Mouse (Mus musculus): ENCODE measurements around the gene Tbc1d1. TPM values are rescaled to one million over a fixed set of nuclear protein-coding genes. Genes with fewer than 3 reads are reported as not detected.

Gene Tbc1d1
- polyA plus RNA-seq, 1 experiment from 2014 or later = 33.4 TPM

- Histone ChIP-seq H3K4me1 (ENCODE audit: control insufficient read depth in 2 of 2, insufficient read depth in 2 of 2, low read length in 2 of 2) (no peaks in the 10 kb centered on the region; a peak in 1 of 4 replicates), H3K27ac (replicated peaks in 1 of 2; ENCODE audit: control insufficient read depth in 1 of 2, insufficient read depth in 1 of 2, low read depth in 2 of 2, low read length in 2 of 2) (no peak overlapping the region), H3K4me2 (ENCODE audit: low read length) (no peak overlapping the region), H3K4me3 (ENCODE audit: control insufficient read depth in 1 of 2, insufficient read depth in 1 of 2, low read depth in 1 of 2, low read length in 2 of 2) (no peak overlapping the region), H3K9ac (ENCODE audit: low read length) (no peak overlapping the region), H3K27me3 (ENCODE audit: control insufficient read depth, insufficient read depth, low read length) (no peaks in the 10 kb centered on the region), H3K9me3 (ENCODE audit: control insufficient read depth, low read length) (no peaks in the 10 kb centered on the region), H3K36me3 (ENCODE audit: control insufficient read depth, insufficient read depth, low read length) (no peaks in the 10 kb centered on the region)
- ATAC-seq (ENCODE audit: insufficient number of reproducible peaks, insufficient read depth, low FRiP score, low read depth) = no peak
- 49% methylated on average over 3 of the region's 3 CpGs for WGBS
These were observed 50.3 kb downstream of the Tbc1d1 start for GRCm38 (mm10) chr5:64206431-64206830.

GRCm38 (mm10) chr5:64206875-64207274, 50.8 kb downstream of the Tbc1d1 start:
- no peak for ATAC-seq (ENCODE audit: insufficient number of reproducible peaks, insufficient read depth, low FRiP score, low read depth)
- Histone ChIP-seq H3K27me3 (ENCODE audit: control insufficient read depth, insufficient read depth, low read length) (no peaks in the 10 kb centered on the region), H3K36me3 (ENCODE audit: control insufficient read depth, insufficient read depth, low read length) (no peaks in the 10 kb centered on the region), H3K9ac (ENCODE audit: low read length) (no peak overlapping the region), H3K9me3 (ENCODE audit: control insufficient read depth, low read length) (no peaks in the 10 kb centered on the region), H3K27ac (replicated peaks in 1 of 2; ENCODE audit: control insufficient read depth in 1 of 2, insufficient read depth in 1 of 2, low read depth in 2 of 2, low read length in 2 of 2) (no peak overlapping the region), H3K4me3 (ENCODE audit: control insufficient read depth in 1 of 2, insufficient read depth in 1 of 2, low read depth in 1 of 2, low read length in 2 of 2) (no peak overlapping the region), H3K4me1 (ENCODE audit: control insufficient read depth in 2 of 2, insufficient read depth in 2 of 2, low read length in 2 of 2) (peaks cover 0 to under 1% of the 10 kb centered on the region in 2 experiments; a peak in 1 of 4 replicates), H3K4me2 (ENCODE audit: low read length) (no peak overlapping the region)
- WGBS = 47% methylated on average over 8 of the region's 8 CpGs

GRCm38 (mm10) chr5:64207800-64208199, 51.7 kb downstream of the Tbc1d1 start:
- Histone ChIP-seq H3K9me3 (ENCODE audit: control insufficient read depth, low read length) (no peaks in the 10 kb centered on the region), H3K27me3 (ENCODE audit: control insufficient read depth, insufficient read depth, low read length) (no peaks in the 10 kb centered on the region), H3K36me3 (ENCODE audit: control insufficient read depth, insufficient read depth, low read length) (no peaks in the 10 kb centered on the region), H3K27ac (replicated peaks in 1 of 2; ENCODE audit: control insufficient read depth in 1 of 2, insufficient read depth in 1 of 2, low read depth in 2 of 2, low read length in 2 of 2) (no peak overlapping the region), H3K9ac (ENCODE audit: low read length) (no peak overlapping the region), H3K4me1 (ENCODE audit: control insufficient read depth in 2 of 2, insufficient read depth in 2 of 2, low read length in 2 of 2) (peaks cover 0 to 3% of the 10 kb centered on the region in 2 experiments; a peak in 1 of 4 replicates), H3K4me2 (ENCODE audit: low read length) (no peak overlapping the region), H3K4me3 (ENCODE audit: control insufficient read depth in 1 of 2, insufficient read depth in 1 of 2, low read depth in 1 of 2, low read length in 2 of 2) (no peak overlapping the region)
- 94% methylated on average over 6 of the region's 6 CpGs for WGBS
- no peak for ATAC-seq (ENCODE audit: insufficient number of reproducible peaks, insufficient read depth, low FRiP score, low read depth)

- no peak for ATAC-seq (ENCODE audit: insufficient number of reproducible peaks, insufficient read depth, low FRiP score, low read depth)
- no peak overlapping the region for H3K9ac ChIP-seq (ENCODE audit: low read length)
- H3K9me3 ChIP-seq (ENCODE audit: control insufficient read depth, low read length) = no peaks in the 10 kb centered on the region
- WGBS = 80% methylated on average over 4 of the region's 4 CpGs
- H3K36me3 ChIP-seq (ENCODE audit: control insufficient read depth, insufficient read depth, low read length) = no peaks in the 10 kb centered on the region
- H3K4me3 ChIP-seq (ENCODE audit: control insufficient read depth in 1 of 2, insufficient read depth in 1 of 2, low read depth in 1 of 2, low read length in 2 of 2) = no peak overlapping the region
- H3K4me2 ChIP-seq (ENCODE audit: low read length) = no peak overlapping the region
- H3K4me1 ChIP-seq (ENCODE audit: control insufficient read depth in 2 of 2, insufficient read depth in 2 of 2, low read length in 2 of 2) = peaks cover 0 to 3% of the 10 kb centered on the region in 2 experiments; a peak in 1 of 4 replicates
- H3K27me3 ChIP-seq (ENCODE audit: control insufficient read depth, insufficient read depth, low read length) = no peaks in the 10 kb centered on the region
- no peak overlapping the region for H3K27ac ChIP-seq (replicated peaks in 1 of 2; ENCODE audit: control insufficient read depth in 1 of 2, insufficient read depth in 1 of 2, low read depth in 2 of 2, low read length in 2 of 2)
These were observed 54.7 kb downstream of the Tbc1d1 start for GRCm38 (mm10) chr5:64210817-64211216.

- Histone ChIP-seq H3K27me3 (ENCODE audit: control insufficient read depth, insufficient read depth, low read length) (no peaks in the 10 kb centered on the region), H3K9me3 (ENCODE audit: control insufficient read depth, low read length) (no peaks in the 10 kb centered on the region), H3K4me2 (ENCODE audit: low read length) (no peak overlapping the region), H3K36me3 (ENCODE audit: control insufficient read depth, insufficient read depth, low read length) (no peaks in the 10 kb centered on the region), H3K9ac (ENCODE audit: low read length) (no peak overlapping the region), H3K27ac (replicated peaks in 1 of 2; ENCODE audit: control insufficient read depth in 1 of 2, insufficient read depth in 1 of 2, low read depth in 2 of 2, low read length in 2 of 2) (no peak overlapping the region), H3K4me3 (ENCODE audit: control insufficient read depth in 1 of 2, insufficient read depth in 1 of 2, low read depth in 1 of 2, low read length in 2 of 2) (no peak overlapping the region), H3K4me1 (ENCODE audit: control insufficient read depth in 2 of 2, insufficient read depth in 2 of 2, low read length in 2 of 2) (peaks cover 0 to 3% of the 10 kb centered on the region in 2 experiments; a peak in 1 of 4 replicates)
- ATAC-seq (ENCODE audit: insufficient number of reproducible peaks, insufficient read depth, low FRiP score, low read depth) = no peak
- WGBS = 87% methylated on average over 7 of the region's 7 CpGs
These were observed 55.2 kb downstream of the Tbc1d1 start for GRCm38 (mm10) chr5:64211284-64211683.

- Histone ChIP-seq H3K4me3 (ENCODE audit: control insufficient read depth in 1 of 2, insufficient read depth in 1 of 2, low read depth in 1 of 2, low read length in 2 of 2) (no peak overlapping the region), H3K27me3 (ENCODE audit: control insufficient read depth, insufficient read depth, low read length) (no peaks in the 10 kb centered on the region), H3K4me2 (ENCODE audit: low read length) (no peak overlapping the region), H3K9ac (ENCODE audit: low read length) (no peak overlapping the region), H3K27ac (replicated peaks in 1 of 2; ENCODE audit: control insufficient read depth in 1 of 2, insufficient read depth in 1 of 2, low read depth in 2 of 2, low read length in 2 of 2) (no peak overlapping the region), H3K36me3 (ENCODE audit: control insufficient read depth, insufficient read depth, low read length) (no peaks in the 10 kb centered on the region), H3K9me3 (ENCODE audit: control insufficient read depth, low read length) (no peaks in the 10 kb centered on the region), H3K4me1 (ENCODE audit: control insufficient read depth in 2 of 2, insufficient read depth in 2 of 2, low read length in 2 of 2) (peaks cover 0 to 3% of the 10 kb centered on the region in 2 experiments; a peak in 1 of 4 replicates)
- 70% methylated on average over 5 of the region's 5 CpGs for WGBS
- no peak for ATAC-seq (ENCODE audit: insufficient number of reproducible peaks, insufficient read depth, low FRiP score, low read depth)
These were observed 56.1 kb downstream of the Tbc1d1 start for GRCm38 (mm10) chr5:64212206-64212605.

- Histone ChIP-seq H3K27me3 (ENCODE audit: control insufficient read depth, insufficient read depth, low read length) (no peaks in the 10 kb centered on the region), H3K27ac (replicated peaks in 1 of 2; ENCODE audit: control insufficient read depth in 1 of 2, insufficient read depth in 1 of 2, low read depth in 2 of 2, low read length in 2 of 2) (no peak overlapping the region), H3K36me3 (ENCODE audit: control insufficient read depth, insufficient read depth, low read length) (no peaks in the 10 kb centered on the region), H3K4me1 (ENCODE audit: control insufficient read depth in 2 of 2, insufficient read depth in 2 of 2, low read length in 2 of 2) (peaks cover 0 to 3% of the 10 kb centered on the region in 2 experiments; a peak in 1 of 4 replicates), H3K4me2 (ENCODE audit: low read length) (no peak overlapping the region), H3K4me3 (ENCODE audit: control insufficient read depth in 1 of 2, insufficient read depth in 1 of 2, low read depth in 1 of 2, low read length in 2 of 2) (no peak overlapping the region), H3K9me3 (ENCODE audit: control insufficient read depth, low read length) (no peaks in the 10 kb centered on the region), H3K9ac (ENCODE audit: low read length) (no peak overlapping the region)
- 87% methylated on average over 3 of the region's 3 CpGs for WGBS
- ATAC-seq (ENCODE audit: insufficient number of reproducible peaks, insufficient read depth, low FRiP score, low read depth) = no peak
These were observed 56.5 kb downstream of the Tbc1d1 start for GRCm38 (mm10) chr5:64212619-64213018.

- Histone ChIP-seq H3K27me3 (ENCODE audit: control insufficient read depth, insufficient read depth, low read length) (no peaks in the 10 kb centered on the region), H3K36me3 (ENCODE audit: control insufficient read depth, insufficient read depth, low read length) (no peaks in the 10 kb centered on the region), H3K4me1 (ENCODE audit: control insufficient read depth in 2 of 2, insufficient read depth in 2 of 2, low read length in 2 of 2) (peaks cover 0 to 3% of the 10 kb centered on the region in 2 experiments; a peak in 1 of 4 replicates), H3K4me2 (ENCODE audit: low read length) (no peak overlapping the region), H3K4me3 (ENCODE audit: control insufficient read depth in 1 of 2, insufficient read depth in 1 of 2, low read depth in 1 of 2, low read length in 2 of 2) (no peak overlapping the region), H3K27ac (replicated peaks in 1 of 2; ENCODE audit: control insufficient read depth in 1 of 2, insufficient read depth in 1 of 2, low read depth in 2 of 2, low read length in 2 of 2) (no peak overlapping the region), H3K9me3 (ENCODE audit: control insufficient read depth, low read length) (no peaks in the 10 kb centered on the region), H3K9ac (ENCODE audit: low read length) (no peak overlapping the region)
- no peak for ATAC-seq (ENCODE audit: insufficient number of reproducible peaks, insufficient read depth, low FRiP score, low read depth)
- 91% methylated on average over 5 of the region's 5 CpGs for WGBS
These were observed 59.7 kb downstream of the Tbc1d1 start for GRCm38 (mm10) chr5:64215806-64216205.
